Mouse (Mus musculus) MEL-GATA-1-ER (cell line): ENCODE results near the gene Dedd.
"Not testable (repeated sequence)": the region's sequence is repeated elsewhere in the genome, so short reads cannot be mapped to it uniquely, and the experiment has no call there.

Experiments
- DNase-seq: peaks from one replicate; pipeline ENCODE4 v3.0.0-alpha.2; 2012; ENCODE audit warnings: low read depth; ENCODE audit errors: extremely low read depth

Dedd gene

DNA sequence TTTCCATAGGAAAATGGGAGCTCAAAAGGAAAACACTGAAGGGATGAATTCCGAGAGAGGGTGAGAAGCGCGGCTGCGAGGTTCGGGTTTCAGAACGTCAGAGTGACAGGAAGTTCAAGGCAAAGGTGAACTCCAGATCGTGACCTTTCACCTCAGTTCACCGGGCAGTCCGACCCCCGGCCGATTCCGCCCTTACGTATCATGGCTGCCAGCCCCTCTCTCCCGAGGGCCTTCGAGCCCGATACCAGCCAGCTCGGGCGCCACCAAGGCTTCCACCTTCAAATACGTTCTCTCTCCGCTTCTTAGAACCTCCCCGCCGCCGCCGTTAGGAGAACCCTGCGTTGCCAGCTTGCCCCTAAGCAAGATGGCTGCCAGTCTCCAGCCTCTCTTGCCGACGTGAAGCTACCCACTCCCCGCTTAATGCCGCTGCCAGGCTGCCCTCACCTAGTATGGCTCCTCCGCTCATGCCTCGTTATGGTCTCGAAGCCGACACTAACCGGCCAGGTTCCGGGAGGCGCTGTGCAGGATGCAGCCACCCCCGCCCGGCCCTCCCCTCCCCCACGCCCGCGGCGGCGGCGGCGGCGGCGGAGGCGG is at the start of gene Dedd:
Dedd (plus strand) TSS at position 307 of the 594 bp plus-strand sequence.
- DNase-seq, result peak; percentile 88

- no peak for DNase-seq
These were observed 49.2 kb upstream of the Dedd start for GRCm38 (mm10) chr1:171279721-171280120.

DNA sequence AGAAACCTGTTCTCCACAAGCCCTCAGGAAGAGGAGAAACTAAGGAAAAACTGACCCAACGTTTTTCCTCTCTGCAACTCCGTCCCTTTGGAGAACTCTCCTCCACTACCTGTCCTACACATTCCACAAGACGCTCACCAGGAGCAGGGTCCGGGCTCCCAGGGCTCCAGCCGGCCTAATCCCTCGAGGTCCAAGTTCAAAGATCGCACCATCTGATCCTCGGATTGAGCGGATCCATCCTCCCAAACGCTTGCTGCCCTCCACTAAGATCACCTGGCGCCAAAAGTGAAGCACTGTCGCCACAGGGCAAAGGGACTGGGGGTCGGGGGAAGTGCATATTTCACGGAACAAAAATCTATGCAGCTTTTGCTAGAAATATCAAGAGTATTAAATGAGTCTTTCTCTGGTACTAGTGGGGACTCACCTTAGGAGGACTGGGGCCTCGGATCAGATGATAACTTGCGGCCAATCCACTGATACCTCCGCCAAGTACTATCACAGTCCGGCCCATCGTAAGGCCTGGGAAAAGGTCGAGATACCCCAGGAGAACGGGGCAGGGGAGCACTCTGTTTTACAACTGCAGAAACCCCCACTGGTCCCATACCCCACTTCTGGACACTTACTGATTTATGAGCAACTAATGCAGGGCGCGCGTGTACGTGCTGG is 48.6 kb upstream of the Dedd start:
- no peak for DNase-seq

GRCm38 (mm10) chr1:171280916-171281527 is 47.9 kb upstream of the Dedd start, which contains the start of gene Ppox:
Gene Ppox, minus strand, starts transcription at chr1:171281186.
- DNase-seq, result peak; percentile 100

DNA sequence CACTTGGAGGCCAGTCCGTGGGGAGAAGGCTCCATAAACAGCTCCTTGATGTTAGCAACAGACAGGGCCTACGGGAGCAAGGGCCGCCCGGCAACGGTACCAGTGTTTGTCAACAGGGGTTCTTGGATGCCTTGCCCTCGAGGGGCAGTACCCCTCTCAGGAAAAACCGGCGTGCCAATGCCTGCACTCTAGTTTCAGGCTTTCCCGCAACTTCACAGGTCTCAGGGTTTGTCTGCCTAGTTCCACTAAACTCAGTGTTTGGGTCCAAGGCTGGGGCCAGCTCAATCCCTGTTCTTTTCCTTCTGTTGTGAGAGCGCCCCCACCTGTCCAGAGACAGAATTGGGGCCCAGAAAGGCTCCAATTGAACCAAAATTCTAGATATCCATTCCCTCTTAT is 47.4 kb upstream of the Dedd start:
- peak; percentile 73 for DNase-seq

DNA sequence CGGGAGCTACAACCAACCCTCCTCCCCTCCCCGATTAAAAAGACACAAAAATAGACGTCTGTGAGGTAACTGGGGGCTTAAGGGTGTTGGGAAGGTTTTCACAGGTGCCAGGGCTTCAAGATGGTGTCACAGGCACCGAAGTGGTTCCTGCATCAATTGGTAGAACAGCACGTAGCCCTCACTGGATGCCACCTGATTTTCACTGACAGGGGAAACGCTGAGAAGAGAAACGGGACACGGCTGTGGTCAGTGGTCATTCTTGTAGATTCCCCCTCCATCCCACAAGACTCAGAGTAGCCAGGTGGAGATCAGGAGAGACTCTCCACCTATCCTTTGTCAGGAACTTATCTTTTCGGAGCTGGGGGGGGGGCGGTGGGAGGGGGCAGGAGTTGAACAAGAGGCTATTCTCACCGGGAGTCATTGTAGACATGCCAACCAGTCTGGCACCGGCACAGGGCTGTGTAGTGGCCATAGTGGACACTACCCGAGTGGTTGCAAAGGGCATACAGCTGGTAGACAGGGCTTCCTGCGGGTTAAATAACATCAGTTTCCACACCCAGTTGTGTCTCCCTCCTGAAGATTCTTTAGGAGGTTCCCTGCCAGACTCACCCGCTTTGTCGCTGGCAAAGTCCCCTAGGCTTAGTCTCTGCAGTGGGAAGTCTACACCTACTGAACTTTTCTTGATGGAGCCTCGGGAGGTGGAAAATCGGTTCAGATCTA is 46.7 kb upstream of the Dedd start:
- no peak for DNase-seq

DNA sequence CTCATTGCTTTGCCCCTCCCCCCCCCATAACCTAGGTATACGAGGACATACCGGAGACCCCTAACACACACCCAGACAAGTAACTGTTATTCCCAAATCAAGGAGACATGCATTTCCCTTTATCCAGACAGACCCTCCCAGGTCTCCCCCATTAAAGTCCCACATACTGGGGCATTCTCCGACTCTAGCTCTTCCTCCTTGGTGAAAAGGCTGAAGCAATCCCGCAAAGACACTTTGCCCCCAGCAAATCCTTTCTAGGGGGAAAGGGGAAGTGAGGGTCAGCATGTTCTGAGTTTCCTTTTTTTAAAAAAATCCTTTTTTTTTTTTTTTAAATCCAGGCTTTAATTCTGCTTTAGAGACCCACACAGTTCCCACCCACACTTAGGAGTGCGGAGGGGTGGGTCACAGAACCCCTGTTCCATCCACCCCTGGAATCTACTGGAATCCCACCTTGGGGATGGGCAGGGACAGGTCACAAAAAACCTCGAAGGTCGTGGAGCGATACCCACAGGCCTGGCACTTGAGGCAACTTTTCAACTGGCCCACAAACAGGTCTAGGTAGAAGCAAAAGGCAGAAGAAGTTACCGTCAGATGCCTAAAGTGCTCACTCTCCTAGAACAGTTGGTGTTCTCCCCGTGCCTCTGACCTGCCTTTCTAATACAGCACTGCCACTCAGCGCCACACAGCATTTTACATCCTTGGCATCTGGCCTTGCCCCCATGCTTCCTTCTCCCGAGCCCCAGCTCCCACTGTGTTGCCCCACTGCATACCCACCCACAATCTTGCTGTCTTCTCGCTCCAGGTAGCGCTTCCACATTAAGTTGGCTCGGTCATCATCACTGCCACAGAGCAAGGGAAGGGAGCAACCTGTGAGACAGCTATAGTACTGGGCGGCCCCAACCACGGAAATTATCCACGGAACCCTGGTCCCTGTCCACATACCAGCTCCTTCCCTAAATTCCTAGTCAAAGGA is 45.5 kb upstream of the Dedd start:
- DNase-seq, result no peak

DNA sequence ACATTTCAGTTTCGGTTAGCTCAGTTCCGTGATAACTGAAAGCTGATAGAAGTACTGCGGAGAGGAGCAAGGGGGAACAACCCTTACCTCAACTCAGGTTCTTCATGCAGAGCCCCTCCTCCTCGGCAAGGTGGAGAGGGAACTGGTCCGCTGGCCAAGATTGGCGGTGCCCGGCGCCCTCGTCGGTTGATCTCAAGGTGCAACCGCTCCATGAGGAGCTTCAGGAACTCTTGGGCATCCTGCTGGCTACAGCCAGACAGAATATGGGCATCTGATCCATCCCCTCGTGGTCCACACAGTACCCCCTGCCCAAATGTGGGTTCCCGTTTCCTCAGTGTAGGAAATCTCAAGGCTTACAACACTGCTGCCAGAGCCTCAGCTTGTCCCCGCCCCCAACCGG is 44.5 kb upstream of the Dedd start:
- no peak for DNase-seq

- no peak for DNase-seq
These were observed 43.7 kb upstream of the Dedd start for GRCm38 (mm10) chr1:171285096-171285892.

DNA sequence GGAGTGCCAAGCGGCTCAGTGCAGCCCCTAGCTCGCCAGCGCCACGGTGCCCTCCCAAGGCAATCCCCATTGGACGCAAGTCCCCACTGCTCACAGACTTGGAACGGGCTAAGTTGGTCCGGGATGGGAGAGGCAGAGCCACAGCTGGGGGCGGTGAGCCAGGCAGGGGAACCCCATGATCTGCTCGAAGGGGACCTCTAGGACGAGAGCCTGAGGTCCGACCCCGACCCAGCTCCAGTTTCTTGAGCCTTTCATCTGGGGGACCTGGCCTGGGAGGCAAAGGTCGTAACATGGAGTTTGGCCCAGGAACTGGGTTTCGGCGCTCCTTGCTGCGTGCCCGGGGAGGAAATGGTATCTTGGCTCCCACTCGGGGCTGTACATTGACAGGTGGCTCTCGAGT is 42.4 kb upstream of the Dedd start:
- no peak for DNase-seq

- DNase-seq, result peak; percentile 66
These were observed 41.5 kb upstream of the Dedd start, which contains the start of gene Usp21 for GRCm38 (mm10) chr1:171287136-171288081. Gene Usp21, minus strand, starts transcription at chr1:171287991.

GRCm38 (mm10) chr1:171288328-171288727 is 40.6 kb upstream of the Dedd start:
- no peak for DNase-seq

DNA sequence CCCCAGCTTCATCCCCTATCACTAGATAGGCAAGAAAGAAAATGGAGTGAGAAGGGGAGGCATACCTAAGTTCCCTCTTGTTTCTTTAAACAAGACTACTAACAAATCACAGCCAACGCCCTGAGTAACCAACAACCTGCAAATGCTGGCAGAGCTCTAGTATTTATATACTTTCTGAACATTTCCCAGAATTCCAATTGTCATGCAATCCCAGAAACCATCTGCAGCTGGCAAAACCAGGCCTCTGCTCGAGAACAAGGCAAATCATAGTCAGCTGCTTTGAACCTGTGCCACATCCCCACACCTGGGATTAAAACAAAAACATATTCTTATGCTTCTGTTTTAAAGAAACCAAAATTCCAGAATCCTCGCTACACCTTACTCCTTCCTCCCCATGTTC is 35.6 kb upstream of the Dedd start:
- DNase-seq, result no peak

DNA sequence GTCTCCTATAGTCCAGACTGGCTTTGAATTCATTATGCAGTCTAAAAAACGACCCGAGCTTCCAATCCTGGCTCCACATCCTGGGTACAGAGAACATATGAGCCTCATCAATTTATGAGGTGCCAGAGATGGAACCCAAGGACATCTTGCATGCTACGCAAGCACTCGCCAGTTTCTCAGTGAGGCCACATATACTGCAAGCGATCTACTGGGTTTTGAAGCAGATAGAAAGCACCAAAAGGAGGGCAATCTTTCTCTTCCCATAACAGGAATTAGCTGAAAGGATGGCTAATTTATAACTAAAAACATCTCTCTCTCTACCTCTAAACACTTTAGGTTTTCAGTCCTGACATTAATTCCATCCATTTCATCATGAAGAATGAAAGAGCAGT is 35.0 kb upstream of the Dedd start:
- DNase-seq, result no peak

- peak; percentile 85 for DNase-seq
These were observed 34.5 kb upstream of the Dedd start, which contains the start of gene Ufc1 for GRCm38 (mm10) chr1:171294298-171295062. Gene Ufc1, minus strand, starts transcription at chr1:171295024.

- no peak for DNase-seq
These were observed 33.9 kb upstream of the Dedd start for GRCm38 (mm10) chr1:171295063-171295402.

GRCm38 (mm10) chr1:171298226-171298625 is 30.7 kb upstream of the Dedd start:
- no peak for DNase-seq

- DNase-seq, result not testable (repeated sequence)
These were observed 22.8 kb upstream of the Dedd start for GRCm38 (mm10) chr1:171306157-171306556.
